Mouse (Mus musculus) thymus, adult 2 months (tissue): Measurements from ENCODE around the gene Cux2.

Experiments used
- CTCF ChIP-seq: fragments of 200-500 bp; IDR thresholded peaks from 2 replicates; pipeline ENCODE4 v1.5.1; 2012; ENCODE audit warnings: mild to moderate bottlenecking, control low read depth, low read length, moderate library complexity, borderline replicate concordance; ENCODE audit not compliant: control insufficient read depth, poor library complexity, insufficient read depth; ENCODE audit errors: extremely low read depth
- POLR2A ChIP-seq: fragments of 200-500 bp; IDR thresholded peaks from 2 replicates; pipeline ENCODE4 v1.6.1; 2012; ENCODE audit warnings: mild to moderate bottlenecking, low read length, control low read depth, moderate library complexity; ENCODE audit not compliant: control insufficient read depth, poor library complexity, insufficient read depth; ENCODE audit errors: extremely low read depth

GRCm38 (mm10) chr5:122049664-122050016, 262 bp downstream of the Cux2 start:
- TF ChIP-seq CTCF (no peak), POLR2A (no peak)
